Mouse (Mus musculus): ENCODE results near the gene Tmem94. TPM values are rescaled to one million over a fixed set of nuclear protein-coding genes. Genes with fewer than 3 reads are reported as not detected.

Gene Tmem94
- total RNA-seq, 1 experiment: 17.7 TPM

DNA sequence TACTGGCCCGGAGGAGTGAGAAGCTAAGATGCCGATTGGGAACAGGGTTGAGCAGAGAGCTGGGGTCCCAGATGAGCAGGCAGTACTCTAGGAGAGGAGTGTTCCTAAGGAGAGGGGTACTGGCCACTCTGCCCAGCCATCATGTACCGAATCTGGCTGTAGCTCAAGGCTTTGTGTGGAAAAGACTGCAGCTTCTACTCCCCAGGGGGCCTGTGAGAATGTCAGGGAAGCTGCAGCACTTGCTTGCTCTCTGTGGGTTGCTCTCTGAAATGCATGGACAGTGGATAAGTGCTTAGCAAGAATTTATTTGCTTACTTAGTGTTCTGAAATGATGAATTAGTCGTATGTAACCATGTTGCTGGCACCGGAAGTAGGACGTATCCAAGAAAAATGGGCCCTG lies 21.2 kb downstream of the Tmem94 start:
- in situ Hi-C loops (cut with MboI; ENCODE audit: low sequenced_read_pairs in 2 of 2, unreplicated experiment in 2 of 2): no loop called here
- no peak for DNase-seq (ENCODE audit: low read depth, low spot score)

DNA sequence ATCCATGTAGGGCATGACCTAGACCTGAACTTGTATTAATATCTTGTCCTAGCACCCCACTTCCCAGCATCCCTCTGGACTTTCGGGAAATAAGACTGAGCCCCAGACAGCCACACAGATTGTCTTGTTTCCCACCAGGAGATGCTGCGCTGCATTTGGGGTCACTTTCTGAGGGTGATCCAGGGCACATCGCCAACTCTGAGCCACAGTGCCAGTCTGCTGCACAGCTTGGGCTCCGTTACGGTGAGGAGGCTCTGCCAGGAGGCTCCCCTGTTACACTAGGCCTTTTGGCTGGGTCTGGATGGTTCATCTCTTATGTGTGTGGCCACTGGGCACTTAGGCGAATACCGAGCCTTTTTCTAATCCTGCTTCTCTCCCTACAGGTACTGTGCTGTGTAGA lies 24.6 kb downstream of the Tmem94 start:
- Histone ChIP-seq H3K36me3 (ENCODE audit: control insufficient read depth, insufficient read depth, low read length, poor library complexity, severe bottlenecking) (peaks cover 32% of the 10 kb centered on the region), H3K9ac (ENCODE audit: insufficient read depth, low read depth, low read length, poor library complexity, severe bottlenecking) (no peak overlapping the region), H3K4me3 (ENCODE audit: insufficient read depth in 1 of 2, low read depth in 1 of 2, low read length in 2 of 2, poor library complexity in 1 of 2, severe bottlenecking in 1 of 2) (no peak overlapping the region), H3K27ac (ENCODE audit: insufficient read depth, low read depth, low read length, poor library complexity, severe bottlenecking) (no peak overlapping the region), H3K9me3 (ENCODE audit: control insufficient read depth, insufficient read depth, low read depth, low read length) (no peaks in the 10 kb centered on the region), H3K4me1 (ENCODE audit: control insufficient read depth in 2 of 2, insufficient read depth in 2 of 2, low read length in 2 of 2, poor library complexity in 1 of 2) (peaks cover 0 to 5% of the 10 kb centered on the region in 2 experiments; a peak in 1 of 4 replicates)
- in situ Hi-C loops (cut with MboI; ENCODE audit: low sequenced_read_pairs in 2 of 2, unreplicated experiment in 2 of 2): no loop called here
- TF ChIP-seq ZNF384 (IDR thresholded peaks at IDR 0.05; ENCODE audit: low read depth, low read length) (no peak), ZC3H11A (IDR thresholded peaks at IDR 0.05; ENCODE audit: borderline replicate concordance, low read depth, low read length) (no peak), CHD2 (IDR thresholded peaks at IDR 0.05; ENCODE audit: low read depth, low read length) (no peak), HCFC1 (IDR thresholded peaks at IDR 0.05; ENCODE audit: borderline replicate concordance, insufficient read depth, low read length) (no peak), MAFK (IDR thresholded peaks at IDR 0.05; ENCODE audit: insufficient read depth, low read depth, low read length) (no peak)
- no peak for DNase-seq (ENCODE audit: low read depth, low spot score)

More for the DNA sequence above, 21.2 kb downstream of the Tmem94 start:
- Histone ChIP-seq H3K4me1 (ENCODE audit: control insufficient read depth in 2 of 2, insufficient read depth in 2 of 2, low read length in 2 of 2, poor library complexity in 1 of 2) (peaks cover 0 to 2% of the 10 kb centered on the region in 2 experiments; a peak in 1 of 4 replicates), H3K4me3 (ENCODE audit: insufficient read depth in 1 of 2, low read depth in 1 of 2, low read length in 2 of 2, poor library complexity in 1 of 2, severe bottlenecking in 1 of 2) (no peak overlapping the region), H3K9me3 (ENCODE audit: control insufficient read depth, insufficient read depth, low read depth, low read length) (no peaks in the 10 kb centered on the region), H3K36me3 (ENCODE audit: control insufficient read depth, insufficient read depth, low read length, poor library complexity, severe bottlenecking) (peaks cover 8% of the 10 kb centered on the region; the same call in 1 of the 2 replicates), H3K27ac (ENCODE audit: insufficient read depth, low read depth, low read length, poor library complexity, severe bottlenecking) (no peak overlapping the region), H3K9ac (ENCODE audit: insufficient read depth, low read depth, low read length, poor library complexity, severe bottlenecking) (no peak overlapping the region)
- no peak for TF ChIP-seq MAFK (IDR thresholded peaks at IDR 0.05; ENCODE audit: insufficient read depth, low read depth, low read length)
- no peak for TF ChIP-seq ZC3H11A (IDR thresholded peaks at IDR 0.05; ENCODE audit: borderline replicate concordance, low read depth, low read length)
- TF ChIP-seq HCFC1 (IDR thresholded peaks at IDR 0.05; ENCODE audit: borderline replicate concordance, insufficient read depth, low read length): no peak
- TF ChIP-seq CHD2 (IDR thresholded peaks at IDR 0.05; ENCODE audit: low read depth, low read length): no peak
- TF ChIP-seq ZNF384 (IDR thresholded peaks at IDR 0.05; ENCODE audit: low read depth, low read length): no peak

DNA sequence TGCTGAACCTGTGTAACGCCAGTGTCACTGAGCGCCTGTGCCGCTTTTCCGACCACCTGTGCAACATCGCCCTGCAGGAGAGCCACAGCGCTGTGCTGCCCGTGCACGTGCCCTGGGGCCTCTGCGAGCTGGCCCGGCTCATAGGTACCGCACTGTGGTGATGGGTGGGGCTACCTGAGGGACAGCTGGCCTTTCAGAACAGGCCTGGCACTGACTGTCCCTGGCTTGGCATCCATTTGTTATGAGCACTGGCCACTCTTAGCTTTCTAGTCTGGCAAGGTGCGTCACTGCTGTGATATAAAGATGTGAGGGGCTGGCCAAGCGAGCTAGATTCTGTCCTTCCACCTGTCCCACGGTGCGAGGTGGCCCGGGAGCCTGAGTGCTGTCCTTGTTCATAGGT lies 26.7 kb downstream of the Tmem94 start:
- no peak overlapping the region for H3K9ac ChIP-seq (ENCODE audit: insufficient read depth, low read depth, low read length, poor library complexity, severe bottlenecking)
- TF ChIP-seq ZC3H11A (IDR thresholded peaks at IDR 0.05; ENCODE audit: borderline replicate concordance, low read depth, low read length): no peak
- TF ChIP-seq ZNF384 (IDR thresholded peaks at IDR 0.05; ENCODE audit: low read depth, low read length): no peak
- TF ChIP-seq HCFC1 (IDR thresholded peaks at IDR 0.05; ENCODE audit: borderline replicate concordance, insufficient read depth, low read length): no peak
- no peak for TF ChIP-seq CHD2 (IDR thresholded peaks at IDR 0.05; ENCODE audit: low read depth, low read length)
- no peak for TF ChIP-seq MAFK (IDR thresholded peaks at IDR 0.05; ENCODE audit: insufficient read depth, low read depth, low read length)
- H3K9me3 ChIP-seq (ENCODE audit: control insufficient read depth, insufficient read depth, low read depth, low read length): no peaks in the 10 kb centered on the region
- no peak overlapping the region for H3K4me3 ChIP-seq (ENCODE audit: insufficient read depth in 1 of 2, low read depth in 1 of 2, low read length in 2 of 2, poor library complexity in 1 of 2, severe bottlenecking in 1 of 2)
- no peak overlapping the region for H3K27ac ChIP-seq (ENCODE audit: insufficient read depth, low read depth, low read length, poor library complexity, severe bottlenecking)
- H3K36me3 ChIP-seq (ENCODE audit: control insufficient read depth, insufficient read depth, low read length, poor library complexity, severe bottlenecking): peaks cover 41% of the 10 kb centered on the region
- H3K4me1 ChIP-seq (ENCODE audit: control insufficient read depth in 2 of 2, insufficient read depth in 2 of 2, low read length in 2 of 2, poor library complexity in 1 of 2): peaks cover 0 to 5% of the 10 kb centered on the region in 2 experiments; a peak in 1 of 4 replicates
- no peak for DNase-seq (ENCODE audit: low read depth, low spot score)
- in situ Hi-C loops (cut with MboI; ENCODE audit: low sequenced_read_pairs in 2 of 2, unreplicated experiment in 2 of 2): no loop called here

DNA sequence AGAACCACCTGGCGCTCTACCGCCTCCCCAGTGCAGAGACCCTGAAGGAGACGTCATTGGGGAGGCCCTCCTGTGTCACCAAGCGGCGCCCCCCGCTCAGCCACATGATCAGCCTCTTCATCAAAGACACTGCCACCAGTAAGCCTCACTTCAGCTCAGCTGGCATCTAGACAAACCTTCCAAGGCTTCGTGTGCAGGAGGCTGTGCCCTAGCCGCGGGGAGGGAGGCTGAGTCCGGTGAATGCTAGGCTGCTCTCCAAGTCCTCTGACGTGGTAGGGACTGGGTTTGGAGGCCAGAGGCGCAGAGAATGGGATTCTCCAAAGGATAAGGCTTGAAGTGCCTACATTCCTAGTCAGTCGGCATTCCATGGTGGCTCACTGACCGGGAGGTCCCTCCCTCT lies 27.1 kb downstream of the Tmem94 start:
- no peak for DNase-seq (ENCODE audit: low read depth, low spot score)
- TF ChIP-seq ZNF384 (IDR thresholded peaks at IDR 0.05; ENCODE audit: low read depth, low read length) (no peak), HCFC1 (IDR thresholded peaks at IDR 0.05; ENCODE audit: borderline replicate concordance, insufficient read depth, low read length) (no peak), MAFK (IDR thresholded peaks at IDR 0.05; ENCODE audit: insufficient read depth, low read depth, low read length) (no peak), CHD2 (IDR thresholded peaks at IDR 0.05; ENCODE audit: low read depth, low read length) (no peak), ZC3H11A (IDR thresholded peaks at IDR 0.05; ENCODE audit: borderline replicate concordance, low read depth, low read length) (no peak)
- no peak overlapping the region for H3K27ac ChIP-seq (ENCODE audit: insufficient read depth, low read depth, low read length, poor library complexity, severe bottlenecking)
- in situ Hi-C loops (cut with MboI; ENCODE audit: low sequenced_read_pairs in 2 of 2, unreplicated experiment in 2 of 2): no loop called here
- H3K9ac ChIP-seq (ENCODE audit: insufficient read depth, low read depth, low read length, poor library complexity, severe bottlenecking): no peak overlapping the region
- H3K4me1 ChIP-seq (ENCODE audit: control insufficient read depth in 2 of 2, insufficient read depth in 2 of 2, low read length in 2 of 2, poor library complexity in 1 of 2): peaks cover 0 to 5% of the 10 kb centered on the region in 2 experiments; a peak in 1 of 4 replicates
- H3K9me3 ChIP-seq (ENCODE audit: control insufficient read depth, insufficient read depth, low read depth, low read length): no peaks in the 10 kb centered on the region
- no peak overlapping the region for H3K4me3 ChIP-seq (ENCODE audit: insufficient read depth in 1 of 2, low read depth in 1 of 2, low read length in 2 of 2, poor library complexity in 1 of 2, severe bottlenecking in 1 of 2)
- peaks cover 41% of the 10 kb centered on the region for H3K36me3 ChIP-seq (ENCODE audit: control insufficient read depth, insufficient read depth, low read length, poor library complexity, severe bottlenecking)
